Mouse (Mus musculus) lung, postnatal 0 days (tissue): ENCODE results near the gene BC052040. TPM values are rescaled to one million over a fixed set of nuclear protein-coding genes. Genes with fewer than 3 reads are reported as not detected.

ENCODE experiments used
- ATAC-seq: fragments of 200-750 bp; cut with Nextera tagmentation; 2 replicates; pipeline ENCODE4 v1.8.0; 2017; ENCODE audit warnings: moderate library complexity
- DNase-seq: peaks from one replicate; pipeline ENCODE4 v3.0.0-alpha.2; 2016; ENCODE audit warnings: low spot score
- H3K27ac ChIP-seq: fragments of 300-500 bp; sonication (generic); 2 replicates; pipeline ENCODE4 v1.5.1; 2014; ENCODE audit warnings: antibody characterized with exemption, mild to moderate bottlenecking, low read length, mixed read lengths
- H3K27me3 ChIP-seq: fragments of 300-500 bp; sonication (generic); replicated peaks from 2 replicates; pipeline ENCODE4 v1.6.1; 2014; ENCODE audit warnings: low read length, mixed read lengths; ENCODE audit not compliant: insufficient read depth
- H3K36me3 ChIP-seq: fragments of 300-500 bp; sonication (generic); 2 replicates; pipeline ENCODE4 v1.6.1; 2014; ENCODE audit warnings: low read length, mixed read lengths; ENCODE audit not compliant: insufficient read depth
- H3K4me1 ChIP-seq: fragments of 300-500 bp; sonication (generic); 2 replicates; pipeline ENCODE4 v1.6.1; 2014; ENCODE audit warnings: antibody characterized with exemption, low read depth, low read length, mixed read lengths; ENCODE audit not compliant: insufficient read depth
- H3K4me2 ChIP-seq: fragments of 300-500 bp; sonication (generic); replicated peaks from 2 replicates; pipeline ENCODE4 v1.6.1; 2014; ENCODE audit warnings: low read depth, mild to moderate bottlenecking, low read length, moderate library complexity, mixed read lengths
- H3K4me3 ChIP-seq: fragments of 300-500 bp; sonication (generic); 2 replicates; pipeline ENCODE4 v1.5.1; 2014; ENCODE audit warnings: low read depth, low read length
- H3K9ac ChIP-seq: fragments of 300-500 bp; sonication (generic); replicated peaks from 2 replicates; pipeline ENCODE4 v1.6.1; 2014; ENCODE audit warnings: low read depth, mild to moderate bottlenecking
- H3K9me3 ChIP-seq: fragments of 300-500 bp; sonication (generic); 2 replicates; pipeline ENCODE4 v1.6.1; 2016; ENCODE audit warnings: low read length, mixed read lengths
- CTCF ChIP-seq: IDR thresholded peaks from 2 replicates; pipeline ENCODE4 v1.5.1; 2016; ENCODE audit warnings: antibody characterized with exemption, mild to moderate bottlenecking
- EP300 ChIP-seq: IDR thresholded peaks from 2 replicates; pipeline ENCODE4 v1.6.1; 2016; ENCODE audit warnings: antibody characterized with exemption, mild to moderate bottlenecking, control low read depth
- WGBS: fragments of 180-500 bp; shearing (Covaris S2); extraction: QIAGEN DNeasy Blood & Tissue Kit; methylation state at CpG from one replicate; pipeline ENCODE4 v1.1.7; 2014; 5-methylcytosine and 5-hydroxymethylcytosine counted together
- polyA plus RNA-seq: library from polyadenylated mRNA; unstranded; fragments of >200 nt; fragmentation: Nextera tagmentation; extraction: Ambion mirVana; gene quantifications from 2 replicates; pipeline ENCODE4 v1.2.1, GENCODE M21; 2015

BC052040 gene
- polyA plus RNA-seq, 1 experiment from 2014 or later: 1.6 TPM

GRCm38 (mm10) chr2:115688282-115688681 lies 106.8 kb downstream of the BC052040 start:
- H3K9me3 ChIP-seq: no peaks in the 10 kb centered on the region
- no peak overlapping the region for H3K4me3 ChIP-seq
- H3K9ac ChIP-seq: no peak overlapping the region
- TF ChIP-seq CTCF (no peak), EP300 (no peak)
- no peak for ATAC-seq
- no peak overlapping the region for H3K27ac ChIP-seq
- no peak for DNase-seq
- H3K36me3 ChIP-seq: no peaks in the 10 kb centered on the region
- 91% methylated on average over 6 of the region's 6 CpGs for WGBS
- no peak overlapping the region for H3K4me2 ChIP-seq
- H3K27me3 ChIP-seq: no peaks in the 10 kb centered on the region
- H3K4me1 ChIP-seq: no peaks in the 10 kb centered on the region

GRCm38 (mm10) chr2:115693841-115694240 lies 112.3 kb downstream of the BC052040 start:
- TF ChIP-seq CTCF (no peak), EP300 (no peak)
- no peak overlapping the region for H3K9ac ChIP-seq
- H3K27me3 ChIP-seq: no peaks in the 10 kb centered on the region
- no peak overlapping the region for H3K4me2 ChIP-seq
- H3K36me3 ChIP-seq: no peaks in the 10 kb centered on the region
- no peak overlapping the region for H3K27ac ChIP-seq
- no peaks in the 10 kb centered on the region for H3K9me3 ChIP-seq
- ATAC-seq (no peak), DNase-seq (no peak)
- no peak overlapping the region for H3K4me3 ChIP-seq
- 77% methylated on average over 3 of the region's 3 CpGs for WGBS
- no peaks in the 10 kb centered on the region for H3K4me1 ChIP-seq

DNA sequence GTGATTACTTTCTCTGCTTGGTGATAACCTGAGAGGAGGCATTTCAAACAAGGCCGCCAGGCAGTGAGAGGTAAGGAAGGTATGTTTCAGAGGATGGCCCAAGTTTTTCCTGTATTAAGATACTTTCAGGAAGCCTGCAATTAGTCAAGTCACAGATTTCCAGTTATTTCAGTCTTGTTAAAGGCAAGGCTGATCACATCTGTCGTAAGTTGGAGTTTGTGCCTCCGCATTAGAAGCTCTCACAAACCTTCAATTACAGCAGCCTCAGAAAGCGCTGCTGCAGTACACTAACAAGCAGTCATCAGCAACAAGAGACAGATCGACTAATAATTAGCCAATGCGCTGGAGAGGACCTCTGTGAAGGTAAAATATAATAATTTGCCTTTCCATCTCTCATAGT lies 112.9 kb downstream of the BC052040 start:
- TF ChIP-seq EP300 (no peak), CTCF (no peak)
- no peak for DNase-seq
- no peak overlapping the region for H3K27ac ChIP-seq
- WGBS: 84% methylated on average over 6 of the region's 6 CpGs
- H3K4me2 ChIP-seq: no peak overlapping the region
- no peaks in the 10 kb centered on the region for H3K4me1 ChIP-seq
- no peak overlapping the region for H3K9ac ChIP-seq
- no peak for ATAC-seq
- H3K36me3 ChIP-seq: no peaks in the 10 kb centered on the region
- no peaks in the 10 kb centered on the region for H3K27me3 ChIP-seq
- no peaks in the 10 kb centered on the region for H3K9me3 ChIP-seq
- no peak overlapping the region for H3K4me3 ChIP-seq

DNA sequence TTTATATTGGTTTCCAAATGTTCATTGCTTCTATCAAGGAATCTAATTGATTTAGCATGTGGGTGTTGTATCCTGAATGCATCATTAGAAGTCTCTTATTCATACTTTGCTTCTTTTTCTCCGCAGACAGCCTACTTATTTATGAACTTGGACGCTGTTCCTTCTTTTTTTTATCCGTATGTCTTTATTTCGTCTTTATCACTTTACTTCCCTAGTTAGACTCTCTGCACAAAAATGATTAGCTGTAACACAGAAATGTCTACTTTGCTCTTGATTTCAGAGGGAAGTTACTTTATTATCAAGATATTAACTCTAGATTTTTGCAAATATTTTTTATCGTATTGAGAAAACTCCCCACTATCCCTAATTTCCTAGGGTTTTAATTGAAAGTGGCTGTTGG lies 117.5 kb downstream of the BC052040 start:
- Histone ChIP-seq H3K27ac (no peak overlapping the region), H3K9ac (no peak overlapping the region), H3K4me2 (no peak overlapping the region), H3K4me3 (no peak overlapping the region), H3K36me3 (no peaks in the 10 kb centered on the region), H3K27me3 (no peaks in the 10 kb centered on the region), H3K9me3 (no peaks in the 10 kb centered on the region), H3K4me1 (no peaks in the 10 kb centered on the region)
- no peak for ATAC-seq
- DNase-seq: no peak
- WGBS: 75% methylated on average over 5 of the region's 5 CpGs
- TF ChIP-seq CTCF: no peak
- no peak for TF ChIP-seq EP300

DNA sequence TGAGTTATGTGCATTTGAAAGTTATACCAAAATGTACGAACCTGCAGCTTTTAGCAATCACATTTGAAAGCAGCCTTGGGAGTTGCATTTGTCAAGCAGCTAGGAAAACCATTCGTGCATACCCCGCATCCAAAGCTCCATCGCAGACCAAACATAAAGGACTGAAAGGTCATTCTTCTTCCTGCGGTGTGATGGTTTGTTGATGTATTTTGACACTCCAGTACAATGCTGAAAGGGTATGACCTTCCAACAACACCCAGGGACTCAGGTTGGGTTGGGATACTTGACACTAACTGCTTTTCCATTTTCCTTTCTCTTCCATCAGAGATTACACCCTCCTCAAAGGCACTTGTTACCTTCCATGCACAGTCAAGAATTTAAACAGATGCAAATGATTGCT lies 121.1 kb downstream of the BC052040 start:
- Histone ChIP-seq H3K4me2 (no peak overlapping the region), H3K27ac (no peak overlapping the region), H3K36me3 (no peaks in the 10 kb centered on the region), H3K9ac (no peak overlapping the region), H3K27me3 (no peaks in the 10 kb centered on the region), H3K9me3 (no peaks in the 10 kb centered on the region), H3K4me1 (no peaks in the 10 kb centered on the region), H3K4me3 (no peak overlapping the region)
- 52% methylated on average over 5 of the region's 5 CpGs for WGBS
- no peak for TF ChIP-seq EP300
- TF ChIP-seq CTCF: no peak
- DNase-seq: no peak
- ATAC-seq: no peak

DNA sequence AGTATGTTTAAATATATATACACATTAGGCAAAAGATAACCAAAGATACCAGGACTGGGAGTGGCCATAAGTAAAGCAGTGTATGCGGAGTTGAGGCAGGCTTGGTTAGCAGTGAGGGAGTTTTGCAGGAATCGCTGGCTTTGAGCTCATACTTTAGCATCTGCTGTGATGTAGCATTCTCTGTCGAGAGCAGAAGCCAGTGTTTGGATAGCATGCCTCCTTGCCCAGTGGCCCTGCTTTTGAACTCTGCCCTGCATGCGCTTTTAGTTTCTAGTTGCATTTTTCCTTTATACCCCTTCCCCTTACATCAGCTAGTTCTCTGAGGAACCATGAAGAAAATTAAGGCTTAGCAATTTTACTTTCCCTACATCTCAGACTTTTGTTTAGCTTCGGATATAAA lies 136.0 kb downstream of the BC052040 start:
- H3K27me3 ChIP-seq: no peaks in the 10 kb centered on the region
- no peak overlapping the region for H3K4me3 ChIP-seq
- no peak overlapping the region for H3K27ac ChIP-seq
- TF ChIP-seq EP300 (no peak), CTCF (no peak)
- 57% methylated on average over 5 of the region's 5 CpGs for WGBS
- no peaks in the 10 kb centered on the region for H3K9me3 ChIP-seq
- no peaks in the 10 kb centered on the region for H3K4me1 ChIP-seq
- H3K36me3 ChIP-seq: no peaks in the 10 kb centered on the region
- no peak for DNase-seq
- no peak for ATAC-seq
- H3K4me2 ChIP-seq: no peak overlapping the region
- H3K9ac ChIP-seq: no peak overlapping the region

- ATAC-seq: no peak
- no peaks in the 10 kb centered on the region for H3K27me3 ChIP-seq
- H3K9ac ChIP-seq: no peak overlapping the region
- no peaks in the 10 kb centered on the region for H3K36me3 ChIP-seq
- no peak overlapping the region for H3K4me3 ChIP-seq
- H3K4me1 ChIP-seq: no peaks in the 10 kb centered on the region
- H3K27ac ChIP-seq: no peak overlapping the region
- DNase-seq: no peak
- H3K4me2 ChIP-seq: no peak overlapping the region
- TF ChIP-seq EP300: no peak
- no peaks in the 10 kb centered on the region for H3K9me3 ChIP-seq
- WGBS: 62% methylated on average over 3 of the region's 3 CpGs
These were observed 136.5 kb downstream of the BC052040 start for GRCm38 (mm10) chr2:115717980-115718379.
